Mouse (Mus musculus): ENCODE results near the gene Cdca7. TPM values are rescaled to one million over a fixed set of nuclear protein-coding genes. Genes with fewer than 3 reads are reported as not detected.

Gene Cdca7
- total RNA-seq, 1 experiment: 94.1 TPM

DNA sequence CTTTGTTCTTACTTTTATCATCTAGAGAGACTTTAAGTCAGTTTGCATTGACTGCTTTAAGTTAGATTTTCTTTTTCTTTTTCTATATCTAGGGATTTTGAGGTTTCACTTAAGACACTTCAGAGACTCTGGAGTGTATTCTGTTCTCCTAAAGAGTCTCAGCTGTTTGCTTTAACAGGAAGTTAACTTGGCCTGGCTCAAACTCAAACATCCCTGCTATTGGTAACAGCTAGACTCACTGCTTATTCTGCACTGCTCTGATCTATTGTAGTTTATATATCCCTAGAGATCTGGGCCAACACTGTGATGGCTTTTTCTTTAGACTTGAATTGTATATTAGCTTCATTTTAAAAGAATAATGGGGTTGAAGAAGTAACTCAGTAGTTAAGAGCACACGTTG lies 8.4 kb upstream of the Cdca7 start:
- TF ChIP-seq CHD2 (IDR thresholded peaks at IDR 0.05; ENCODE audit: low read depth, low read length): no peak
- no peak for TF ChIP-seq HCFC1 (IDR thresholded peaks at IDR 0.05; ENCODE audit: borderline replicate concordance, insufficient read depth, low read length)
- TF ChIP-seq MAFK (IDR thresholded peaks at IDR 0.05; ENCODE audit: insufficient read depth, low read depth, low read length): no peak
- TF ChIP-seq ZNF384 (IDR thresholded peaks at IDR 0.05; ENCODE audit: low read depth, low read length): no peak
- no peak for TF ChIP-seq ZC3H11A (IDR thresholded peaks at IDR 0.05; ENCODE audit: borderline replicate concordance, low read depth, low read length)
- Histone ChIP-seq H3K9me3 (ENCODE audit: control insufficient read depth, insufficient read depth, low read depth, low read length) (no peaks in the 10 kb centered on the region), H3K4me3 (ENCODE audit: insufficient read depth in 1 of 2, low read depth in 1 of 2, low read length in 2 of 2, poor library complexity in 1 of 2, severe bottlenecking in 1 of 2) (no peak overlapping the region), H3K9ac (ENCODE audit: insufficient read depth, low read depth, low read length, poor library complexity, severe bottlenecking) (no peak overlapping the region), H3K4me1 (ENCODE audit: control insufficient read depth in 2 of 2, insufficient read depth in 2 of 2, low read length in 2 of 2, poor library complexity in 1 of 2) (peaks cover 0 to 3% of the 10 kb centered on the region in 2 experiments; a peak in 1 of 4 replicates), H3K27ac (ENCODE audit: insufficient read depth, low read depth, low read length, poor library complexity, severe bottlenecking) (no peak overlapping the region), H3K36me3 (ENCODE audit: control insufficient read depth, insufficient read depth, low read length, poor library complexity, severe bottlenecking) (no peaks in the 10 kb centered on the region)
- no peak for DNase-seq (ENCODE audit: low read depth, low spot score)
- in situ Hi-C loops (cut with MboI; ENCODE audit: low sequenced_read_pairs in 2 of 2, unreplicated experiment in 2 of 2): no loop called here

- peaks cover 0 to 9% of the 10 kb centered on the region in 2 experiments; a peak in 2 of 4 replicates for H3K4me1 ChIP-seq (ENCODE audit: control insufficient read depth in 2 of 2, insufficient read depth in 2 of 2, low read length in 2 of 2, poor library complexity in 1 of 2)
- H3K4me3 ChIP-seq (ENCODE audit: insufficient read depth in 1 of 2, low read depth in 1 of 2, low read length in 2 of 2, poor library complexity in 1 of 2, severe bottlenecking in 1 of 2): no peak overlapping the region
- TF ChIP-seq HCFC1 (IDR thresholded peaks at IDR 0.05; ENCODE audit: borderline replicate concordance, insufficient read depth, low read length) (no peak), CHD2 (IDR thresholded peaks at IDR 0.05; ENCODE audit: low read depth, low read length) (no peak), MAFK (IDR thresholded peaks at IDR 0.05; ENCODE audit: insufficient read depth, low read depth, low read length) (no peak)
- in situ Hi-C loops (cut with MboI; ENCODE audit: low sequenced_read_pairs in 2 of 2, unreplicated experiment in 2 of 2): no loop called here
- no peak for DNase-seq (ENCODE audit: low read depth, low spot score)
- no peak overlapping the region for H3K27ac ChIP-seq (ENCODE audit: insufficient read depth, low read depth, low read length, poor library complexity, severe bottlenecking)
- H3K9ac ChIP-seq (ENCODE audit: insufficient read depth, low read depth, low read length, poor library complexity, severe bottlenecking): no peak overlapping the region
- no peaks in the 10 kb centered on the region for H3K36me3 ChIP-seq (ENCODE audit: control insufficient read depth, insufficient read depth, low read length, poor library complexity, severe bottlenecking)
- no peaks in the 10 kb centered on the region for H3K9me3 ChIP-seq (ENCODE audit: control insufficient read depth, insufficient read depth, low read depth, low read length)
These were observed 4.4 kb upstream of the Cdca7 start for GRCm38 (mm10) chr2:72471415-72472070.

DNA sequence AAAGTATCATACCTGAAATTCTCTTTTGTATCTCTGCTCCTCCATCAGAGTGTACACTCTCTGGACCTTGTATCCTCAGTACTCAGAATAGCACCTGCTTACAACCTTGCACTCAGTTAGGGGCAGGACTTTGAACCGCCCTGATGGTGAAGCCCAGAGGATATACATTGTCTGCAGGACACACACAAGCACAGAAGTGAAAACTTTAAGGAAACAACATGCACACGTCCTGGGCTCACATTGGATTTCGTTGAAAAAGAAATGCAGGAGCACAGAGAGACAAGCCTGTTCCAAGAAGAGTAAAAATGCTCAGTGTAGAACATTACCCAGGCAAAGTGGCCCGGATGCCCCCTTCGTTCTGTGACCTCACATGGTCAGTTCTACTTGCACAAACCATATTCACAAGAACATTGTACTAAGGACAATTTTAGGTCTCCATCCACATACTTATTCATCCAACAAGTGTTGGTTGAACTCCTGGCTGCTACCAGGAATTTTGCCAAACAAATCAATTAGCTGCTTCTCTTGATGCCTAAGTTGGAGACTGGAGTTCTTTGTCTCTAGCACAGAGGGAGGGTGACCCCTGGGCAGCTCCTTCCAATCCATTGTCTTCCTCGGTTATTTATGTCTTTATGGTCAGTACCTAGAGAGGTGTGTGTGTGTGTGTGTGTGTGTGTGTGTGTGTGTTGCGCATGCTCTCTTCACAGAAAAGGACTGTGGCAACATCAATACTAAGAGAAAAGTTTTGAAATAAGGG lies 1.2 kb upstream of the Cdca7 start:
- no peak for TF ChIP-seq ZC3H11A (IDR thresholded peaks at IDR 0.05; ENCODE audit: borderline replicate concordance, low read depth, low read length)
- TF ChIP-seq MAFK (IDR thresholded peaks at IDR 0.05; ENCODE audit: insufficient read depth, low read depth, low read length): no peak
- TF ChIP-seq CHD2 (IDR thresholded peaks at IDR 0.05; ENCODE audit: low read depth, low read length): no peak
- TF ChIP-seq ZNF384 (IDR thresholded peaks at IDR 0.05; ENCODE audit: low read depth, low read length): no peak
- TF ChIP-seq HCFC1 (IDR thresholded peaks at IDR 0.05; ENCODE audit: borderline replicate concordance, insufficient read depth, low read length): no peak
- H3K9ac ChIP-seq (ENCODE audit: insufficient read depth, low read depth, low read length, poor library complexity, severe bottlenecking): 0 out of 2 replicates have a peak overlapping the region, but pooled peaks have one; percentile 15
- H3K4me1 ChIP-seq (ENCODE audit: control insufficient read depth in 2 of 2, insufficient read depth in 2 of 2, low read length in 2 of 2, poor library complexity in 1 of 2): peaks cover 9 to 10% of the 10 kb centered on the region in 2 experiments
- no peak overlapping the region for H3K4me3 ChIP-seq (ENCODE audit: insufficient read depth in 1 of 2, low read depth in 1 of 2, low read length in 2 of 2, poor library complexity in 1 of 2, severe bottlenecking in 1 of 2)
- no peak for DNase-seq (ENCODE audit: low read depth, low spot score)
- H3K9me3 ChIP-seq (ENCODE audit: control insufficient read depth, insufficient read depth, low read depth, low read length): no peaks in the 10 kb centered on the region
- in situ Hi-C loops (cut with MboI; ENCODE audit: low sequenced_read_pairs in 2 of 2, unreplicated experiment in 2 of 2): no loop called here
- H3K27ac ChIP-seq (ENCODE audit: insufficient read depth, low read depth, low read length, poor library complexity, severe bottlenecking): no peak overlapping the region
- H3K36me3 ChIP-seq (ENCODE audit: control insufficient read depth, insufficient read depth, low read length, poor library complexity, severe bottlenecking): peaks cover 8% of the 10 kb centered on the region

DNA sequence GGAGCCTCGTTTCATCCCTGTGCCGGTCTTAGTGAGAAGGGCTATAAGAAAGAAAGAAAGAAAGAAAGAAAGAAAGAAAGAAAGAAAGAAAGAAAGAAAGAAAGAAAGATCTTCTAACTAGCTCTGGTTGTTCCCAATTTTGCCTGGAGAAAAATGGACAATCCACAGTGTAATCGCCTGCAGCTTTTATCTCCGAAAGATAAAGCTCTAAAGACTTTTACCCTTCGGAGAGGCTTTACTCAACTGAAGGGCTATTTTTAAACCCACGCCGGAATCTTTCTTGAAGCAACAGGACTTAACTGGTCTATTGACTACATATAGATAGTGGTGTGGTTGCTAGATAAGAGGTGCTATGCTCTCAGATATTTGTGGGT lies 549 bp upstream of the Cdca7 start:
- H3K4me1 ChIP-seq (ENCODE audit: control insufficient read depth in 2 of 2, insufficient read depth in 2 of 2, low read length in 2 of 2, poor library complexity in 1 of 2): peaks cover 9 to 16% of the 10 kb centered on the region in 2 experiments
- H3K36me3 ChIP-seq (ENCODE audit: control insufficient read depth, insufficient read depth, low read length, poor library complexity, severe bottlenecking): peaks cover 14% of the 10 kb centered on the region
- DNase-seq (ENCODE audit: low read depth, low spot score): no peak
- no peak for TF ChIP-seq MAFK (IDR thresholded peaks at IDR 0.05; ENCODE audit: insufficient read depth, low read depth, low read length)
- no peak; the same call in 1 of the 2 replicates for TF ChIP-seq HCFC1 (IDR thresholded peaks at IDR 0.05; ENCODE audit: borderline replicate concordance, insufficient read depth, low read length)
- no peak for TF ChIP-seq ZNF384 (IDR thresholded peaks at IDR 0.05; ENCODE audit: low read depth, low read length)
- peak overlapping the region; percentile 94; the same call in 1 of the 2 replicates for H3K9ac ChIP-seq (ENCODE audit: insufficient read depth, low read depth, low read length, poor library complexity, severe bottlenecking)
- H3K27ac ChIP-seq (ENCODE audit: insufficient read depth, low read depth, low read length, poor library complexity, severe bottlenecking): no peak overlapping the region; the same call in 1 of the 2 replicates
- in situ Hi-C loops (cut with MboI; ENCODE audit: low sequenced_read_pairs in 2 of 2, unreplicated experiment in 2 of 2): no loop called here
- H3K9me3 ChIP-seq (ENCODE audit: control insufficient read depth, insufficient read depth, low read depth, low read length): no peaks in the 10 kb centered on the region
- peak overlapping the region; percentile 55 to 90 for H3K4me3 ChIP-seq (ENCODE audit: insufficient read depth in 1 of 2, low read depth in 1 of 2, low read length in 2 of 2, poor library complexity in 1 of 2, severe bottlenecking in 1 of 2)
